Mouse (Mus musculus): ENCODE measurements around the gene Mef2a. TPM values are rescaled to one million over a fixed set of nuclear protein-coding genes. Genes with fewer than 3 reads are reported as not detected.
"Not testable (repeated sequence)": the region's sequence is repeated elsewhere in the genome, so short reads cannot be mapped to it uniquely, and the experiment has no call there.

Mef2a gene
- polyA plus RNA-seq, 1 experiment = 64.5 TPM

GRCm38 (mm10) chr7:67283581-67283980 is 89.1 kb downstream of the Mef2a start:
- Histone ChIP-seq H3K27me3 (ENCODE audit: control insufficient read depth, insufficient read depth, insufficient read length) (no peaks in the 10 kb centered on the region), H3ac (ENCODE audit: control insufficient read depth, insufficient read length) (no peak overlapping the region), H3K36me3 (ENCODE audit: control insufficient read depth, insufficient read depth) (peaks cover 30% of the 10 kb centered on the region)

GRCm38 (mm10) chr7:67270447-67270846 is 102.2 kb downstream of the Mef2a start:
- H3ac ChIP-seq (ENCODE audit: control insufficient read depth, insufficient read length); H3K4me3 ChIP-seq; H3K27me3 ChIP-seq (ENCODE audit: control insufficient read depth, insufficient read depth, insufficient read length); H3K4me2 ChIP-seq (ENCODE audit: low read depth): not testable (repeated sequence)
- peaks cover 33% of the 10 kb centered on the region for H3K36me3 ChIP-seq (ENCODE audit: control insufficient read depth, insufficient read depth)
- peaks cover 39% of the 10 kb centered on the region for H3K79me2 ChIP-seq (ENCODE audit: control insufficient read depth, insufficient read depth)

More at GRCm38 (mm10) chr7:67283581-67283980, 89.1 kb downstream of the Mef2a start:
- peaks cover 64% of the 10 kb centered on the region for H3K79me2 ChIP-seq (ENCODE audit: control insufficient read depth, insufficient read depth)
- H3K4me2 ChIP-seq (ENCODE audit: low read depth) = peak overlapping the region; percentile 62
- H3K4me3 ChIP-seq = no peak overlapping the region
- TF ChIP-seq TCF3 (IDR thresholded peaks at IDR 0.05; ENCODE audit: insufficient read length, low read depth) = no peak
- TF ChIP-seq MYOD1 (IDR thresholded peaks at IDR 0.05; ENCODE audit: control insufficient read depth in 1 of 3, insufficient read length in 2 of 3, low read depth in 2 of 3) = no peak
- TF ChIP-seq TCF12 (IDR thresholded peaks at IDR 0.05; ENCODE audit: insufficient read depth, poor library complexity, severe bottlenecking) = no peak
- TF ChIP-seq MYOG (IDR thresholded peaks at IDR 0.05; ENCODE audit: control insufficient read depth in 1 of 3, insufficient read depth in 1 of 3, insufficient read length in 2 of 3, low read depth in 2 of 3) = no peak
- no peak for TF ChIP-seq E2F4 (IDR thresholded peaks at IDR 0.05; ENCODE audit: insufficient read depth)
- no peak for TF ChIP-seq POLR2AphosphoS2 (IDR thresholded peaks at IDR 0.05; ENCODE audit: insufficient read length, low read depth)
- TF ChIP-seq USF1 (IDR thresholded peaks at IDR 0.05; ENCODE audit: low read depth) = no peak

GRCm38 (mm10) chr7:67259828-67260563 is 112.7 kb downstream of the Mef2a start:
- H3ac ChIP-seq (ENCODE audit: control insufficient read depth, insufficient read length) = no peak overlapping the region
- TF ChIP-seq CEBPB (IDR thresholded peaks at IDR 0.05; ENCODE audit: insufficient read depth, poor library complexity, severe bottlenecking) (0 out of 2 replicates have a peak, but pooled peaks have one; percentile 14), MYOD1 (IDR thresholded peaks at IDR 0.05; ENCODE audit: control insufficient read depth in 1 of 3, insufficient read length in 2 of 3, low read depth in 2 of 3) (no peak), POLR2AphosphoS2 (IDR thresholded peaks at IDR 0.05; ENCODE audit: insufficient read length, low read depth) (peak; percentile 27)
- H3K36me3 ChIP-seq (ENCODE audit: control insufficient read depth, insufficient read depth) = peaks cover 57% of the 10 kb centered on the region
- H3K79me2 ChIP-seq (ENCODE audit: control insufficient read depth, insufficient read depth) = peaks cover 48% of the 10 kb centered on the region
- H3K27me3 ChIP-seq (ENCODE audit: control insufficient read depth, insufficient read depth, insufficient read length) = no peaks in the 10 kb centered on the region
- H3K4me2 ChIP-seq (ENCODE audit: low read depth) = no peak overlapping the region
- no peak overlapping the region for H3K4me3 ChIP-seq

- peaks cover 66% of the 10 kb centered on the region for H3K36me3 ChIP-seq (ENCODE audit: control insufficient read depth, insufficient read depth)
Measured at GRCm38 (mm10) chr7:67246067-67246466, 126.6 kb downstream of the Mef2a start.

GRCm38 (mm10) chr7:67245255-67245654 is 127.4 kb downstream of the Mef2a start:
- peaks cover 65% of the 10 kb centered on the region for H3K36me3 ChIP-seq (ENCODE audit: control insufficient read depth, insufficient read depth)
- H3K27me3 ChIP-seq (ENCODE audit: control insufficient read depth, insufficient read depth, insufficient read length) = no peaks in the 10 kb centered on the region
- TF ChIP-seq POLR2AphosphoS2 (IDR thresholded peaks at IDR 0.05; ENCODE audit: insufficient read length, low read depth) = no peak
- TF ChIP-seq SRF (IDR thresholded peaks at IDR 0.05; ENCODE audit: control insufficient read depth, insufficient read length, low read depth) = no peak
- no peak for TF ChIP-seq TCF3 (IDR thresholded peaks at IDR 0.05; ENCODE audit: insufficient read length, low read depth)
- no peak for TF ChIP-seq MYOD1 (IDR thresholded peaks at IDR 0.05; ENCODE audit: control insufficient read depth in 1 of 3, insufficient read length in 2 of 3, low read depth in 2 of 3)
- no peak for TF ChIP-seq CEBPB (IDR thresholded peaks at IDR 0.05; ENCODE audit: insufficient read depth, poor library complexity, severe bottlenecking)
- TF ChIP-seq POLR2A (IDR thresholded peaks at IDR 0.05; ENCODE audit: insufficient read length, low read depth) = no peak
- no peak for TF ChIP-seq E2F4 (IDR thresholded peaks at IDR 0.05; ENCODE audit: insufficient read depth)
- no peak for TF ChIP-seq TCF12 (IDR thresholded peaks at IDR 0.05; ENCODE audit: insufficient read depth, poor library complexity, severe bottlenecking)
- no peak for TF ChIP-seq USF1 (IDR thresholded peaks at IDR 0.05; ENCODE audit: low read depth)
- TF ChIP-seq MYOG (IDR thresholded peaks at IDR 0.05; ENCODE audit: control insufficient read depth in 1 of 3, insufficient read depth in 1 of 3, insufficient read length in 2 of 3, low read depth in 2 of 3) = no peak
- no peak for TF ChIP-seq MAX (IDR thresholded peaks at IDR 0.05; ENCODE audit: low read depth)
- TF ChIP-seq REST (IDR thresholded peaks at IDR 0.05; ENCODE audit: insufficient read depth, insufficient read length) = no peak
- H3K4me2 ChIP-seq (ENCODE audit: low read depth) = no peak overlapping the region
- H3K4me3 ChIP-seq = no peak overlapping the region
- no peak overlapping the region for H3ac ChIP-seq (ENCODE audit: control insufficient read depth, insufficient read length)
- H3K79me2 ChIP-seq (ENCODE audit: control insufficient read depth, insufficient read depth) = peaks cover 9% of the 10 kb centered on the region

More at GRCm38 (mm10) chr7:67246067-67246466, 126.6 kb downstream of the Mef2a start:
- H3K4me3 ChIP-seq = no peak overlapping the region
- H3K4me2 ChIP-seq (ENCODE audit: low read depth) = no peak overlapping the region
- TF ChIP-seq MYOD1 (IDR thresholded peaks at IDR 0.05; ENCODE audit: control insufficient read depth in 1 of 3, insufficient read length in 2 of 3, low read depth in 2 of 3) (no peak), TCF12 (IDR thresholded peaks at IDR 0.05; ENCODE audit: insufficient read depth, poor library complexity, severe bottlenecking) (no peak), MAX (IDR thresholded peaks at IDR 0.05; ENCODE audit: low read depth) (no peak), REST (IDR thresholded peaks at IDR 0.05; ENCODE audit: insufficient read depth, insufficient read length) (no peak), CEBPB (IDR thresholded peaks at IDR 0.05; ENCODE audit: insufficient read depth, poor library complexity, severe bottlenecking) (no peak), SRF (IDR thresholded peaks at IDR 0.05; ENCODE audit: control insufficient read depth, insufficient read length, low read depth) (no peak), POLR2AphosphoS2 (IDR thresholded peaks at IDR 0.05; ENCODE audit: insufficient read length, low read depth) (no peak), POLR2A (IDR thresholded peaks at IDR 0.05; ENCODE audit: insufficient read length, low read depth) (no peak), USF1 (IDR thresholded peaks at IDR 0.05; ENCODE audit: low read depth) (no peak), TCF3 (IDR thresholded peaks at IDR 0.05; ENCODE audit: insufficient read length, low read depth) (no peak), MYOG (IDR thresholded peaks at IDR 0.05; ENCODE audit: control insufficient read depth in 1 of 3, insufficient read depth in 1 of 3, insufficient read length in 2 of 3, low read depth in 2 of 3) (no peak), E2F4 (IDR thresholded peaks at IDR 0.05; ENCODE audit: insufficient read depth) (no peak)
- H3K79me2 ChIP-seq (ENCODE audit: control insufficient read depth, insufficient read depth) = peaks cover 9% of the 10 kb centered on the region
- H3ac ChIP-seq (ENCODE audit: control insufficient read depth, insufficient read length) = no peak overlapping the region
- no peaks in the 10 kb centered on the region for H3K27me3 ChIP-seq (ENCODE audit: control insufficient read depth, insufficient read depth, insufficient read length)

All from myocyte (in vitro differentiated cells).